Mouse (Mus musculus) ovary, adult 18-20 months (tissue): Measurements from ENCODE around the gene Ccn1.

Experiments used
- DNase-seq: peaks from one replicate; pipeline ENCODE4 v3.0.0; 2022; ENCODE audit warnings: low spot score, mixed read lengths

The Ccn1 gene

DNA sequence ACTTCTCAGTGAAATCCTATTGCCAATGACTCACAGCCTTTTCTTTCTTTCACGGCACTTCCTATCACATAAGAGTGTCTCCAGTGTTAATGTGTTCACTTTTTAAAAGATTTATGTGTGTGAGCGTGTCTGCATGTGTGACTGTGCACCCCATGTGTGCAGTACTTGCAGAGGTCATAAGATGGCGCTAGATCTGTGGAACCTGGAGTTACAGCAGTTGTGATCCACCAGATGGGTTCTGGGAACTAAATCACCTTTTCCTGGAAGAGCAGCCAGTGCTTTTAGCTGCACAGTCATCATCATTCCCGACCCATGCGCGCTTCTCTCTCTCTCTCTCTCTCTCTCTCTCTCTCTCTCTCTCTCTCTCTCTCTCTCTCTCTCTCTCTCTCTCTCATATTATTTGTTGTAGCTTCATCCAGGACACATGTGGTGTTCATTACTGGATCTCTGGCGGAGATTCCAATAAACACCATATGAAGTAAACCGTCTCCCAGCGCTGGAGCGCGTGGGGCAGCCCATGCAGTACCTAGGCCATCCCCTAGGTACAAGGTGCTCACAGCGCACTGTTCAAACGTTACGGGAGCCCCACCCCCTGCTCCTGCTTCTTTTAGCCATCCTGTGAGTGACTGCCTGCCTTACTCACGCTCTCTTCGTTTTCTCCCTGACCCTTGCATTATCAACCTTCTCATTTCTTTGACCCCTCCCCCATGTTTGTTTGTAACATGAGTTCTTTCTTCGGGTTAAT lies 30.0 kb downstream of the Ccn1 start:
- DNase-seq: no peak

GRCm38 (mm10) chr3:145618299-145618698 lies 31.5 kb downstream of the Ccn1 start:
- DNase-seq: no peak

DNA sequence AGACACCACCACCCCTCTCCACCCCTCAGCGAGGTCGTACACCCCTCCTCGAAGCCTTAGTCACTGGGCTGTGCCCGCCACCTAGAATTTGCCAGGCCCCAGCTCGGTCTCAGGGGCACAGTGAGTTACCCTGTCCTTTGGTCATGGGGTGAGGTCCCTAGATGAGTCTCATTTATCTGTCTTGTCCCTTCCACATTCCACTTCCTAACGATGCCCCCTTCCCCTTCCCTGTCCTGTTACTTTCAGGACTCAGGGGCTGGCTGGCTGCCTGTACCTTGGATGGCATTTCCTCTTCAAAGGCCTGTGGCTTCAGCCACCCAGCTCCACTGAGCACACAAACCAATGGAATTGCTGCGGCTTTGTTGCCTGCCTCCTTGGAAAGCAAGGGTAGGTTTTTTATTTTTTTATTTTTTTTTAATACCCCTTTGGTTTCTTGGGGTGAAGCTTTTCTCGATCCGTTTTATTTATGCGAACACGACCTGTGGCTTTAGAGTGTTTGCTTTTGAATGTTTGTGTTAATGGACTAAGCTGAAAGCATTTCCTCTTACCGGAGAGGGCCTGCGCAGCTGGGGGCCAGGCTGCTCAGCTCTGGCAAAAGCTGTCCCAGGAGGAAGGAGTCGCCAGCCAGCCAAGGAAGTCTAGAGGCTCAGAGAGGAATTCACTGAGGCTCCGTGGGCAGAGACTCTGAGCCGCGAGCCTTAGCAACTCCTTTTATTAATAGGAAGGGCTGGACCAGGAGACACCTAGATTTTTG lies 35.2 kb downstream of the Ccn1 start:
- DNase-seq: no peak

DNA sequence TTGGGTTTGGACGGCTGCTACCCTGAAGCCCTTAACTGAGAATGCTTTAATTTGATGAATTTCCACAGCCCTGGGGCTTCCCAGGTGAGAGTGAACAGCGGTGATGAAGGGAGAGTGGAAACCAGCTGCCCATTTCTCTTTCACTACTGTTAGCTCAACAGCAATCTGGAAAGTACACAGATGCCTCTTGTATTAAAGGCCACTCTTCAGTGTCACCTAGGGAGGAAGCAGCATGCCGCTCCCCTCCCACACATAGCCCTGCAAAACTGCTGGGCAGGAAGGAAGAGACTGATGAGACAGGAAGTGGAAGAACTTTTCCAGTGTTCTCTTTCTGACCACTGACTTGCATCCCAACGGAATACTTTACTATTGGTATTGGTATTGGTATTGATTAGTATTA lies 36.5 kb downstream of the Ccn1 start:
- no peak for DNase-seq

DNA sequence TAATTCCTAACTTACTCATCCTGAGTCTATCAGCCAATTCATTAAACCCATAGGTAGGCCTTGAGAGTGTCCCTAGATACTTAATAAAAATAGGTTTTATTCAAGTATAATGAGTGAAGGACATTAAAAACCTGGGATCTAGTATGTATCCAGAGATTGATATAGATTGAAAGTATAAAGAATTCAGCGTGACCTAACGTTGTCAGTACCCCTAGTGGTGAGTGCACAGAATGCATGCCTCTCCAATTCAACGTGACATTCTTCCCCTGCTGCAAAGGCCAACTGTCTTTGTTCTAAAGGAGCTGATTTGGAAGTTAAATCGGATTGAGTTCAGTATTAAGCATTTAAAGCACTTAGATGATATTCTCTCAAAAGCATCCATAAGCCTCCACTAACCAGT lies 37.1 kb downstream of the Ccn1 start:
- no peak for DNase-seq

DNA sequence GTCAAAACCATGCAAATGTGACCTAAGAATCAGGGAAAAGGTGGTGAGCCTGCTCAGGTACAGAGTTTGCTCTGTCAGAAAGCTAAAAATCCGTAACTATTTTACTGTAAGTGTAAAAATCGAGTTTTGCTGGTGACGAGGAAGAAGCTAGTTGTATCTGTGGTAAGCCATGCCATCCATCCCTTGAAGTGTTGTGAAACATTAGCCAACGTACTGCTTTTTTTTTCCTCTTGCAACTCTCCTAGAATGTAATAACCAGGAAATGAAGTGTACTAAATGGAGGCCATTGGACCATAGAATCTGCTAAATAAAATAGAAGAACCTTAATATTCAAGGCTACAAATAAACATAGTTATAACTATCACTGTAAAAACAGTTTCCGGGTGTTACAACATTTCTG lies 41.5 kb downstream of the Ccn1 start:
- DNase-seq: no peak

DNA sequence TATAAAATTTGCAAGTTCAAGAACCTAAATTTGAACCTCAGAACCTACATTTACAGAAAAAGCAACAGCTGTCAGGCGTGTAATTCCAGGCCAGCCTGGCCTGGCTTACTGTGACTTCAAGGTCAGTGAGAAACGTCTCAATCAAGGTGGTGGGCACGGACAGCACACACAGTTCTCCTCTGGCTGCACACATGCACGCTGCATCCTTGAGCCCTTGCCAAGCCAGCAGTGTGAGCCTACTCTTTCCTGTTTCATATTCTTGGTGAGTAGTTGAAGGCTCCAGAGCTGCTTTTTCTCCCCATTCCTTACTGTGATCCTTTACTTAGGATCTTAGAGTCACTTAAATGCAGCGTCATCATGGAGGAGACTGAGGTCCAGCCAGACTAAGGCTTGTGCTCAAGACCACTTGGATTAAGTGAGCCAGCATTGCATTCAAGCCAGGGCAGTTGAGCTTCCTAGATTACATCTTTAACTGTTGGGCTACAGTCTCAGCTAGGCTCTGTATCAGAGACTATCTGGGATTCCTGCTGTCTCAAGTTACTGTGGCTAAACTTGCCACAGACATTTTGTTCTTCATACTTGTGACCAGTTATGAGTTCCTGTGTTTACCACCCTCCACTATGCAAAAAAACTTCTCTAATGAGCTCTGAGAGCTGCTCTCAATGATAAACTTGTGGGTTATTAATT lies 44.2 kb downstream of the Ccn1 start:
- peak; percentile 47 for DNase-seq

DNA sequence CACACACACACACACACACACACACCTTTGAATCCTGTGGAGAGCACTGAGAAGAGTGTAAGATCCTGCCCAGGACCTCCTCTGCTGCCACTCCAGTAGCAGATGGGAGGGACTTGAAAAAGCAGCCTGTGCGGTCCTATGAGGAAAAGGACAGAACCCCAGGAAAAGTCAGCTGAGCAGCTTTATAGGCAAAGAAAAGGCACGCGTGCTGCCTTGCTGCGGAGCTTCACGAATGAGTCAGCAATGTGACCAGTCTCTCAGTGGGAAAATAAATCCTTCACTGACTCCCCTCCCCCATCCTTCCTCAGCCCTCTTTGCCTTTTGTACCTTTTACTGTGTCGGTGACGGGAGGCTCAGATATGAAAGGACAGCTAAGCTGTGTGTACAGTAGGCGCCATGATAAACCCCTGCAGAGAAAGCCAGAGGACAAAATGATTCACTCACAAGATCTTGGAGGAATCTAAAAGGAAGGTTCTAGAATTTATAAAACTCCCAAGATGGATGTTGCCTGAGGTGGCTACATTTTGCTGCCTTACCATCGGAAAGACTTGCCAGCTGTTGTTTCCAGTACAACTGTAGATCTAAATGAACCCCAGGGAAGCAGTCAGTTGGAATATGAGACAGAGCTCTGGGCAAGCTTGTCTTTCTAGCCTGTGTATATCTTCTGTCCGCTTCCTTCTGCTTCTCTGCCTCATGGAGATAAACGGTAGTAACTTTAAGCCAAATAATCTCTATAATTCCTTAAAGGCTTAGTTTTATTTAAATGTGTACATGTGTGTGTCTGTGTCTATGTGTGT lies 47.2 kb downstream of the Ccn1 start:
- no peak for DNase-seq

DNA sequence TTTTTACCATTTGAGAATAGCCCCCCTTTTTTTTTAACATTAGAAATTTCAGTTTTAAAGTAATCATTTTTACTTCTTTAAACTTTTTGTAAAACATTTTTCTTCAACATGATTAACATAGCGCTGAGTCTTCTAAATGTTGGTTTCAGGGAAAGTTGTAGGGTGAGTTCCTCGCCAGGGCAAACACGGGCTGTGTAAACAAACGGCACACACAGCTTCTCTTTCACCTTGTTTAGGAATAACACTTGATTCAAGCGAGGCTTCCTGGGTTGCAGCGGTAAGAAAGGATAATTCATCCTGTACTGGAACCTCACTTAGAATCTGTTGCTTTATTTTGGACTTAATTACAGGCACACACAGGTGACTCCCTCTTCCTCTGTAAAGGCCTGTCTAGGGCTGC lies 48.4 kb downstream of the Ccn1 start:
- no peak for DNase-seq

DNA sequence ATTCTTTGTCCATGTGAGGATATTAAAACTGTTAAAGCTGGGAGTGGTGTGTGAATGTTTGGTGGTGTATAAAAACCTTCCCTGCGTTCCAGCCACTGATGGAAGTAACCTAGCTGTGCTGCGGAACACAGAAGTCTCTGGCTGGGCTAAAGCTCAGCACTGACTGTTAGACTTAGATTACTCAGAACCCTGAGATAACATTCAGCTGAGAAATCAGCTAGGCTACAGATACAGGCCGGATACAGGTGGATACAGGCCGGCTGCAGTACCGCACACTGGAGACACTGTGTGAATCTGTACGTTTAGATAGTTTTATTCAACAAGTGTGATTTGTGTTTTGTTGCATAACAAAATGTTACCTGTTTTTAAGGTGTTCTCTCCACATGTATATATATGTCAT lies 49.0 kb downstream of the Ccn1 start:
- no peak for DNase-seq

- DNase-seq: no peak
Observed at GRCm38 (mm10) chr3:145599059-145599458, 50.7 kb downstream of the Ccn1 start.
